Mouse (Mus musculus) c-Kit-positive CD71-positive TER-119-negative erythroid progenitor cells, embryonic 14.5 days (primary cell): ENCODE measurements at regions not wholly inside any gene's neighbourhood (a gene's known extent, or its start where the extent isn't known, plus 50 kb on each side); places are given as distances from the start of the nearest gene placed in this dataset.

Experiments used
- DNase-seq: peaks from one replicate; pipeline ENCODE4 v3.0.0-alpha.2; 2013; ENCODE audit warnings: low read depth

GRCm38 (mm10) chr4:142956832-142957429 is 255.9 kb downstream of the Prdm2 start:
- no peak for DNase-seq

GRCm38 (mm10) chr4:142956376-142956775 is 256.4 kb downstream of the Prdm2 start:
- no peak for DNase-seq

GRCm38 (mm10) chr4:142953724-142954123 is 259.1 kb downstream of the Prdm2 start:
- no peak for DNase-seq

GRCm38 (mm10) chr4:142952879-142953278 is 259.9 kb downstream of the Prdm2 start:
- DNase-seq: no peak

- DNase-seq: no peak
Measured at GRCm38 (mm10) chr4:142947673-142948072, 265.1 kb downstream of the Prdm2 start.

GRCm38 (mm10) chr4:142933627-142934026 is 279.2 kb downstream of the Prdm2 start:
- no peak for DNase-seq

- DNase-seq: no peak
Measured at GRCm38 (mm10) chr4:142929245-142929644, 283.6 kb downstream of the Prdm2 start.

GRCm38 (mm10) chr4:142927328-142928108 is 285.3 kb downstream of the Prdm2 start:
- no peak for DNase-seq

GRCm38 (mm10) chr4:142925111-142925510 is 287.7 kb downstream of the Prdm2 start:
- DNase-seq: no peak

GRCm38 (mm10) chr4:142909355-142909947 is 303.3 kb downstream of the Prdm2 start:
- no peak for DNase-seq

- DNase-seq: no peak
Measured at GRCm38 (mm10) chr4:142908782-142909181, 304.0 kb downstream of the Prdm2 start.

- no peak for DNase-seq
Measured at GRCm38 (mm10) chr4:142903356-142904032, 309.3 kb downstream of the Prdm2 start.

GRCm38 (mm10) chr4:142900792-142901191 is 312.0 kb downstream of the Prdm2 start:
- DNase-seq: no peak

GRCm38 (mm10) chr4:142898994-142899393 is 313.8 kb downstream of the Prdm2 start:
- no peak for DNase-seq

- no peak for DNase-seq
Measured at GRCm38 (mm10) chr4:142890711-142891110, 322.1 kb downstream of the Prdm2 start.

- no peak for DNase-seq
Measured at GRCm38 (mm10) chr4:142888891-142889290, 323.9 kb downstream of the Prdm2 start.

GRCm38 (mm10) chr4:142887876-142888275 is 324.9 kb downstream of the Prdm2 start:
- no peak for DNase-seq

- no peak for DNase-seq
Measured at GRCm38 (mm10) chr4:142880323-142880759, 332.5 kb downstream of the Prdm2 start.

- DNase-seq: no peak
Measured at GRCm38 (mm10) chr4:142876151-142876550, 336.6 kb downstream of the Prdm2 start.

- no peak for DNase-seq
Measured at GRCm38 (mm10) chr4:142875105-142875504, 337.7 kb downstream of the Prdm2 start.

- no peak for DNase-seq
Measured at GRCm38 (mm10) chr4:142866341-142866740, 346.5 kb downstream of the Prdm2 start.

GRCm38 (mm10) chr4:142865593-142865992 is 347.2 kb downstream of the Prdm2 start:
- DNase-seq: no peak

- DNase-seq: no peak
Measured at GRCm38 (mm10) chr4:142863939-142864338, 348.9 kb downstream of the Prdm2 start.
